Mouse (Mus musculus) lung, postnatal 25 days (tissue): ENCODE results near the gene Tom1.

Source experiments
- DNase-seq: peaks from one replicate; pipeline ENCODE4 v3.0.0; 2022; ENCODE audit warnings: low spot score

The Tom1 gene

GRCm38 (mm10) chr8:75033511-75034243 is at the start of gene Tom1:
Gene Tom1 (plus strand): TSS chr8:75033705.
- DNase-seq = peak; percentile 96

GRCm38 (mm10) chr8:74987436-74987835 is 46.1 kb upstream of the Tom1 start:
- DNase-seq = no peak

GRCm38 (mm10) chr8:74990021-74990420 is 43.5 kb upstream of the Tom1 start:
- DNase-seq = peak; percentile 29

GRCm38 (mm10) chr8:74993081-74993474 is 40.4 kb upstream of the Tom1 start, which contains the start of gene Hmgxb4:
Gene Hmgxb4 (plus strand): TSS chr8:74993356.
- DNase-seq = no peak

GRCm38 (mm10) chr8:74993475-74994451 is 39.7 kb upstream of the Tom1 start:
- peak; percentile 86 for DNase-seq

GRCm38 (mm10) chr8:74994540-74994939 is 39.0 kb upstream of the Tom1 start:
- no peak for DNase-seq

- no peak for DNase-seq
Measured at GRCm38 (mm10) chr8:75000431-75000830, 33.1 kb upstream of the Tom1 start.

- DNase-seq = no peak
Measured at GRCm38 (mm10) chr8:75008826-75009225, 24.7 kb upstream of the Tom1 start.

- DNase-seq = no peak
Measured at GRCm38 (mm10) chr8:75013557-75013956, 19.9 kb upstream of the Tom1 start.

GRCm38 (mm10) chr8:75013964-75014363 is 19.5 kb upstream of the Tom1 start:
- no peak for DNase-seq

- no peak for DNase-seq
Measured at GRCm38 (mm10) chr8:75015981-75016380, 17.5 kb upstream of the Tom1 start.

- DNase-seq = no peak
Measured at GRCm38 (mm10) chr8:75016422-75016821, 17.1 kb upstream of the Tom1 start.

GRCm38 (mm10) chr8:75018274-75018972 is 15.1 kb upstream of the Tom1 start:
- no peak for DNase-seq

GRCm38 (mm10) chr8:75023660-75024316 is 9.7 kb upstream of the Tom1 start:
- no peak for DNase-seq

GRCm38 (mm10) chr8:75025809-75026208 is 7.7 kb upstream of the Tom1 start:
- DNase-seq = no peak

- no peak for DNase-seq
Measured at GRCm38 (mm10) chr8:75030453-75031024, 3.0 kb upstream of the Tom1 start.

GRCm38 (mm10) chr8:75032961-75033360 is 544 bp upstream of the Tom1 start:
- DNase-seq = no peak

GRCm38 (mm10) chr8:75034285-75034684 is 780 bp downstream of the Tom1 start:
- no peak for DNase-seq

GRCm38 (mm10) chr8:75035640-75036039 is 2.1 kb downstream of the Tom1 start:
- DNase-seq = no peak

- DNase-seq = peak; percentile 26
Measured at GRCm38 (mm10) chr8:75038497-75038896, 5.0 kb downstream of the Tom1 start.

- peak; percentile 51 for DNase-seq
Measured at GRCm38 (mm10) chr8:75039754-75040153, 6.2 kb downstream of the Tom1 start.
